Mouse (Mus musculus): ENCODE measurements at regions not wholly inside any gene's neighbourhood (a gene's known extent, or its start where the extent isn't known, plus 50 kb on each side); places are given as distances from the start of the nearest gene placed in this dataset.

- no peak for TF ChIP-seq FLI1 (IDR thresholded peaks at IDR 0.05; ENCODE audit: low read length)
- TF ChIP-seq GATA1 (IDR thresholded peaks at IDR 0.05; ENCODE audit: borderline replicate concordance, low read length) = no peak
Observed at GRCm38 (mm10) chr5:133453349-133454049, 646.0 kb upstream of the Castor2 start.

Measured in megakaryocyte, embryonic 14.5 days (primary cell).